19 mouse cellular contexts compared by ENCODE assay signal in the genomic region with DNA sequence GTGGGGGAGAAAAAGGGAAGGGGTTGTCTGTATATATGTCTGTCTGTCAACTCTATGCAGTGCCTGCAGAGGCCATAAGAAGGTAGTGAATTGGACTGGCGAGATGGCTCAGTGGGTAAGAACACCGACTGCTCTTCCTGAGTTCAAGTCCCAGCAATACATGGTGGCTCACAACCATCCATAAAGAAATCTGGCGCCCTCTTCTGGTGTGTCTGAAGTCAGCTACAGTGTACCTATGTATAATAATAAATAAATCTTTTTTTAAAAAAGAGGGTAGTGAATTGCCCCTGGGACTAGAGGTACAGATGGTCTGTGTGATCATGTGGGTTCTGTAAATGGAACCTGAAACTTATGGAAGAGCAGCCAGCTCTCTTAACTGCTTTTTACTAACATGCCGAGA. TPM values are rescaled to one million over a fixed set of nuclear protein-coding genes. Genes with fewer than 3 reads are reported as not detected.
DNase-seq lines count a peak whose midpoint lies in the region; ATAC-seq and TF ChIP-seq lines count a peak whose summit lies in the region.
"Had no signal": no experiment of that assay in that cellular context is flagged by ENCODE, and none has a peak within 500 bp of the region (broad histone marks: within the 10 kb centered on the region; RNA-seq: fewer than 3 reads in every experiment).

No protein-coding gene starts in this region.

- H3K36me3 ChIP-seq in intestine, postnatal 0 days (ENCODE audit: control insufficient read depth, insufficient read depth), result peaks cover 72% of the 10 kb centered on the region
- peaks cover 23% of the 10 kb centered on the region; the same call in 1 of the 2 replicates for H3K36me3 ChIP-seq in intestine, embryonic 16.5 days (ENCODE audit: control insufficient read depth, insufficient read depth, low read length)
- peaks cover 61% of the 10 kb centered on the region for H3K36me3 ChIP-seq in midbrain, embryonic 14.5 days (ENCODE audit: control insufficient read depth, insufficient read depth, low read length)
- peaks cover 67% of the 10 kb centered on the region for H3K36me3 ChIP-seq in midbrain, embryonic 13.5 days
- peaks cover 26% of the 10 kb centered on the region for H3K36me3 ChIP-seq in stomach, postnatal 0 days (ENCODE audit: control insufficient read depth, insufficient read depth, low read length)

- H3K4me3 ChIP-seq in intestine, postnatal 0 days (ENCODE audit: low read depth, low read length), result no peak overlapping the region
- H3K4me3 ChIP-seq in intestine, embryonic 16.5 days (ENCODE audit: low read length), result no peak overlapping the region
- H3K4me3 ChIP-seq in midbrain, embryonic 14.5 days (replicated peaks; ENCODE audit: low read depth, low read length), result no peak overlapping the region
- H3K4me3 ChIP-seq in midbrain, embryonic 13.5 days (replicated peaks), result no peak overlapping the region
- H3K4me3 ChIP-seq in stomach, postnatal 0 days (ENCODE audit: low read depth, low read length), result no peak overlapping the region
- H3K4me3 ChIP-seq: forebrain, embryonic 13.5 days; liver, embryonic 13.5 days; midbrain, embryonic 10.5 days; neural tube, embryonic 13.5 days had no signal

- 74% methylated on average over 4 of the region's 4 CpGs for WGBS in intestine, postnatal 0 days
- WGBS in intestine, embryonic 16.5 days, result 79% methylated on average over 4 of the region's 4 CpGs
- WGBS in midbrain, embryonic 14.5 days, result 84% methylated on average over 4 of the region's 4 CpGs
- 77% methylated on average over 4 of the region's 4 CpGs for WGBS in midbrain, embryonic 13.5 days
- 78% methylated on average over 4 of the region's 4 CpGs for WGBS in stomach, postnatal 0 days

- H3K9me3 ChIP-seq in intestine, postnatal 0 days (ENCODE audit: control insufficient read depth), result no peaks in the 10 kb centered on the region
- no peaks in the 10 kb centered on the region for H3K9me3 ChIP-seq in intestine, embryonic 16.5 days (ENCODE audit: control insufficient read depth, low read length)
- no peaks in the 10 kb centered on the region for H3K9me3 ChIP-seq in midbrain, embryonic 14.5 days (ENCODE audit: control insufficient read depth, low read length)
- no peaks in the 10 kb centered on the region for H3K9me3 ChIP-seq in midbrain, embryonic 13.5 days
- no peaks in the 10 kb centered on the region for H3K9me3 ChIP-seq in stomach, postnatal 0 days (ENCODE audit: control insufficient read depth, low read length)
- H3K9me3 ChIP-seq: forebrain, embryonic 13.5 days; liver, embryonic 13.5 days; midbrain, embryonic 10.5 days; neural tube, embryonic 13.5 days had no signal

- peak; percentile 39 to 41 for DNase-seq in cerebellum, postnatal 10 days
- no peak for DNase-seq in cerebellum, adult 11 months
- DNase-seq in midbrain, embryonic 14.5 days, result peak; percentile 8
- no peak for DNase-seq in stomach, postnatal 0 days (ENCODE audit: low spot score)
- no peak for DNase-seq in spleen, postnatal 4 days (ENCODE audit: low spot score in 2 of 2)
- DNase-seq: adrenal gland, postnatal 10 days; cerebellum, adult 11-12 months; gastrocnemius, postnatal 36 days; liver, embryonic 13.5 days; right cerebral cortex, adult 18-20 months had no signal

- no peak for ATAC-seq in intestine, postnatal 0 days
- no peak for ATAC-seq in intestine, embryonic 16.5 days
- ATAC-seq in midbrain, embryonic 14.5 days (ENCODE audit: low FRiP score, low TSS enrichment), result no peak
- no peak for ATAC-seq in midbrain, embryonic 13.5 days
- ATAC-seq in stomach, postnatal 0 days (ENCODE audit: low FRiP score, low TSS enrichment), result no peak
- ATAC-seq: forebrain, embryonic 13.5 days; inflammation-experienced regulatory T-cells, adult 6 months had no signal

- H3K9ac ChIP-seq in intestine, postnatal 0 days (ENCODE audit: low read depth, low read length), result no peak overlapping the region
- H3K9ac ChIP-seq in intestine, embryonic 16.5 days (ENCODE audit: low read depth, low read length), result no peak overlapping the region
- H3K9ac ChIP-seq in midbrain, embryonic 14.5 days (replicated peaks; ENCODE audit: low read length), result no peak overlapping the region
- H3K9ac ChIP-seq in midbrain, embryonic 13.5 days (replicated peaks), result no peak overlapping the region
- H3K9ac ChIP-seq in stomach, postnatal 0 days (ENCODE audit: low read length), result no peak overlapping the region
- H3K9ac ChIP-seq: forebrain, embryonic 13.5 days; liver, embryonic 13.5 days; neural tube, embryonic 13.5 days had no signal

- no peak for TF ChIP-seq EP300 in stomach, postnatal 0 days (optimal IDR thresholded peaks at IDR 0.05)

- no peaks in the 10 kb centered on the region for H3K4me1 ChIP-seq in intestine, postnatal 0 days (replicated peaks; ENCODE audit: control insufficient read depth, insufficient read depth, low read length)
- H3K4me1 ChIP-seq in intestine, embryonic 16.5 days (ENCODE audit: control insufficient read depth, insufficient read depth, low read length), result no peaks in the 10 kb centered on the region
- no peaks in the 10 kb centered on the region for H3K4me1 ChIP-seq in midbrain, embryonic 14.5 days (ENCODE audit: control insufficient read depth, insufficient read depth, low read length)
- no peaks in the 10 kb centered on the region for H3K4me1 ChIP-seq in midbrain, embryonic 13.5 days (replicated peaks)
- H3K4me1 ChIP-seq in stomach, postnatal 0 days (replicated peaks; ENCODE audit: control insufficient read depth, insufficient read depth), result no peaks in the 10 kb centered on the region
- H3K4me1 ChIP-seq: forebrain, embryonic 13.5 days; midbrain, embryonic 10.5 days; neural tube, embryonic 13.5 days had no signal

- no peak overlapping the region for H3K4me2 ChIP-seq in intestine, postnatal 0 days (replicated peaks; ENCODE audit: low read depth)
- no peak overlapping the region for H3K4me2 ChIP-seq in intestine, embryonic 16.5 days (ENCODE audit: low read depth, low read length)
- no peak overlapping the region for H3K4me2 ChIP-seq in midbrain, embryonic 14.5 days (ENCODE audit: low read length)
- no peak overlapping the region for H3K4me2 ChIP-seq in midbrain, embryonic 13.5 days (replicated peaks)
- no peak overlapping the region for H3K4me2 ChIP-seq in stomach, postnatal 0 days (replicated peaks; ENCODE audit: low read depth)
- H3K4me2 ChIP-seq: forebrain, embryonic 13.5 days; liver, embryonic 13.5 days; neural tube, embryonic 13.5 days had no signal

- no peaks in the 10 kb centered on the region for H3K27me3 ChIP-seq in intestine, postnatal 0 days (replicated peaks; ENCODE audit: control insufficient read depth, insufficient read depth, low read length)
- H3K27me3 ChIP-seq in intestine, embryonic 16.5 days (replicated peaks; ENCODE audit: control insufficient read depth, insufficient read depth, low read length), result no peaks in the 10 kb centered on the region
- H3K27me3 ChIP-seq in midbrain, embryonic 14.5 days (ENCODE audit: control insufficient read depth, insufficient read depth, low read length), result no peaks in the 10 kb centered on the region
- no peaks in the 10 kb centered on the region for H3K27me3 ChIP-seq in midbrain, embryonic 13.5 days
- H3K27me3 ChIP-seq in stomach, postnatal 0 days (ENCODE audit: control insufficient read depth, insufficient read depth, low read length), result no peaks in the 10 kb centered on the region
- H3K27me3 ChIP-seq: forebrain, embryonic 13.5 days; liver, embryonic 13.5 days; neural tube, embryonic 13.5 days had no signal

- peak; percentile 40 for TF ChIP-seq CTCF in intestine, postnatal 0 days (IDR thresholded peaks at IDR 0.05; ENCODE audit: low read depth)
- peak; percentile 39 for TF ChIP-seq CTCF in stomach, postnatal 0 days (IDR thresholded peaks at IDR 0.05; ENCODE audit: low read depth)

- H3K27ac ChIP-seq in intestine, postnatal 0 days (ENCODE audit: low read depth, low read length), result no peak overlapping the region
- no peak overlapping the region for H3K27ac ChIP-seq in intestine, embryonic 16.5 days (ENCODE audit: low read length)
- no peak overlapping the region for H3K27ac ChIP-seq in midbrain, embryonic 14.5 days (replicated peaks; ENCODE audit: low read depth, low read length)
- H3K27ac ChIP-seq in midbrain, embryonic 13.5 days, result no peak overlapping the region
- no peak overlapping the region for H3K27ac ChIP-seq in stomach, postnatal 0 days (replicated peaks)
- H3K27ac ChIP-seq: forebrain, embryonic 13.5 days; liver, embryonic 13.5 days; midbrain, embryonic 10.5 days; neural tube, embryonic 13.5 days had no signal

RNA-seq across cellular contexts. Expression of gene Larp1, which starts 37.6 kb away (rescaled TPM):
- polyA plus RNA-seq in intestine, postnatal 0 days (2015; fragmentation: Nextera tagmentation; extraction: Ambion mirVana), result 9.6 and 11.5 TPM in 2 replicates
- 16.5 and 16.7 TPM in 2 replicates for polyA plus RNA-seq in intestine, embryonic 16.5 days (2015; fragmentation: Nextera tagmentation; extraction: Ambion mirVana)
- 19.1 and 19.6 TPM in 2 replicates for polyA plus RNA-seq in midbrain, embryonic 14.5 days (2014; fragmentation: Nextera tagmentation; extraction: Ambion mirVana)
- 15.8 TPM in 2 replicates for polyA plus RNA-seq in midbrain, embryonic 13.5 days (2015; fragmentation: Nextera tagmentation; extraction: Ambion mirVana)
- 11.6 and 12.8 TPM in 2 replicates for polyA plus RNA-seq in stomach, postnatal 0 days (2015; fragmentation: Nextera tagmentation; extraction: Ambion mirVana)

RNA-seq across cellular contexts. Expression of gene Gm12248, which starts 46.5 kb away (rescaled TPM):
- polyA plus RNA-seq in intestine, postnatal 0 days (2015; fragmentation: Nextera tagmentation; extraction: Ambion mirVana), result not detected in 2 replicates
- polyA plus RNA-seq in intestine, embryonic 16.5 days (2015; fragmentation: Nextera tagmentation; extraction: Ambion mirVana), result not detected in 2 replicates
- not detected in 2 replicates for polyA plus RNA-seq in midbrain, embryonic 14.5 days (2014; fragmentation: Nextera tagmentation; extraction: Ambion mirVana)
- polyA plus RNA-seq in midbrain, embryonic 13.5 days (2015; fragmentation: Nextera tagmentation; extraction: Ambion mirVana), result not detected in 2 replicates
- not detected in 2 replicates for polyA plus RNA-seq in stomach, postnatal 0 days (2015; fragmentation: Nextera tagmentation; extraction: Ambion mirVana)
- polyA plus RNA-seq: embryonic facial prominence, embryonic 14.5 days; heart, embryonic 16.5 days; liver, embryonic 13.5 days; midbrain, embryonic 10.5 days; neural tube, embryonic 13.5 days had no signal

RNA-seq across cellular contexts. Expression of gene Cnot8, which starts 57.5 kb away (rescaled TPM):
- polyA plus RNA-seq in intestine, postnatal 0 days (2015; fragmentation: Nextera tagmentation; extraction: Ambion mirVana), result 43.2 and 46.2 TPM in 2 replicates
- polyA plus RNA-seq in intestine, embryonic 16.5 days (2015; fragmentation: Nextera tagmentation; extraction: Ambion mirVana), result 70.7 and 71.1 TPM in 2 replicates
- polyA plus RNA-seq in midbrain, embryonic 14.5 days (2014; fragmentation: Nextera tagmentation; extraction: Ambion mirVana), result 107 and 117 TPM in 2 replicates
- polyA plus RNA-seq in midbrain, embryonic 13.5 days (2015; fragmentation: Nextera tagmentation; extraction: Ambion mirVana), result 117 and 120 TPM in 2 replicates
- 41.4 and 42.9 TPM in 2 replicates for polyA plus RNA-seq in stomach, postnatal 0 days (2015; fragmentation: Nextera tagmentation; extraction: Ambion mirVana)

Comparison
In these comparisons a context has a peak if more than half of its experiments do, and no peak if none do; other contexts are left out.
1. DNase-seq: peak in cerebellum, postnatal 10 days (2 of 2) and midbrain, embryonic 14.5 days (single experiment); none in cerebellum, adult 11 months (single experiment), stomach, postnatal 0 days (single experiment) and spleen, postnatal 4 days (0 of 2).